Mouse (Mus musculus): ENCODE results near the gene Megf11. TPM values are rescaled to one million over a fixed set of nuclear protein-coding genes. Genes with fewer than 3 reads are reported as not detected.
A peak's percentile ranks its signal among the peaks of the same experiment; 100 is the strongest.

Megf11 gene
- polyA plus RNA-seq, 1 experiment from 2014 or later = 4.0 TPM

DNA sequence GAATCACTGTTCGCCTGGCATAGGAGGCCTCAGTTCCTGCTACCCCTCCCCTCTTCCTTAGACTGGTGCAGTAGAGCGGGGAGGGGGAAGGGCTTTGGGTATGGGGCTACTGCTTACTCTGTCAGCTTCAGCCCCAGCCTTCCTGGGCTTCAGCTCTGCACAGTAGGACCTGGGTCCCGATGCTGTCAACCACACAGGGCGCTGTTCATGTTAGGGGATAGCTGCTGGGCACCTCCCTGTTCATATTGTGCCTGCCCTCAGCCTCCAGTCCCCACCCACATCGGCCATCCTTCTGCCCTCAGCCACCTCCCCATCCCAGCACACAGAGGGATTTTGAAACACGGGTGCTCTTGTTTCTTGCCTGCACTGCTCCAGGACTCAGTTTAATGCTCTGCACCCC is 61.6 kb downstream of the Megf11 start:
- Histone ChIP-seq H3K36me3 (no peaks in the 10 kb centered on the region), H3K27me3 (no peaks in the 10 kb centered on the region), H3K9ac (no peak overlapping the region), H3K4me2 (peak overlapping the region; percentile 22; the same call in 1 of the 2 replicates), H3K9me3 (replicated peaks) (no peaks in the 10 kb centered on the region), H3K4me1 (peaks cover 34% of the 10 kb centered on the region), H3K27ac (peak overlapping the region; percentile 77; the same call in 1 of the 2 replicates), H3K4me3 (replicated peaks) (no peak overlapping the region)
- ATAC-seq (replicated peaks; ENCODE audit: low FRiP score) = peak; percentile 63; the same call in 1 of the 2 replicates
- WGBS = 27% methylated on average over 6 of the region's 6 CpGs

DNA sequence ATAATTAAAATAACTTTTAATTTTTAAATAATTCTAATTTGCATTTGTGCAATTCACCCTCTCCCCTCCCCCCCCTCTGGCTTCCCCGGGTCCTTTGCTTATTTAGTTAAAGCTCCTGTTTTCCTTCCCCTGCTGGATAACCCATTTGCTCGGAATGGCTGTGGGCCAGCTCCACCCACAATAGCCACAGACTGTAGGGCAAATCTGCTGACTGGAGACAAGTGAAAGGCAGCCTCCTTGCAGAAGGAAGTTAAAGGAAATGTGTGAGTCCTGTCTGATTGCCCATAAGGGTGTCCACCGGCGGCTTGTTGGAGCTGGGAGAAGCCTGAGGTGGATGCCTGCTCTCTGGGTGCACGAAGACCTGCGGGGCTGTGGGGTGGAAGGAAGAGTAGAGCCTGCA is 62.1 kb downstream of the Megf11 start:
- Histone ChIP-seq H3K4me1 (peaks cover 34% of the 10 kb centered on the region), H3K4me2 (peak overlapping the region; percentile 22), H3K27me3 (no peaks in the 10 kb centered on the region), H3K9me3 (replicated peaks) (no peaks in the 10 kb centered on the region), H3K4me3 (replicated peaks) (no peak overlapping the region), H3K9ac (no peak overlapping the region), H3K27ac (peak overlapping the region; percentile 77), H3K36me3 (no peaks in the 10 kb centered on the region)
- ATAC-seq (replicated peaks; ENCODE audit: low FRiP score) = peak; percentile 61
- WGBS = 27% methylated on average over 6 of the region's 6 CpGs

GRCm38 (mm10) chr9:64452769-64453168 is 67.3 kb downstream of the Megf11 start:
- Histone ChIP-seq H3K27ac (no peak overlapping the region), H3K4me3 (replicated peaks) (no peak overlapping the region), H3K4me1 (peaks cover 56% of the 10 kb centered on the region), H3K4me2 (no peak overlapping the region), H3K9ac (no peak overlapping the region), H3K27me3 (no peaks in the 10 kb centered on the region), H3K9me3 (replicated peaks) (no peaks in the 10 kb centered on the region), H3K36me3 (no peaks in the 10 kb centered on the region)
- no peak for ATAC-seq (replicated peaks; ENCODE audit: low FRiP score)
- WGBS = 63% methylated on average over 5 of the region's 5 CpGs

DNA sequence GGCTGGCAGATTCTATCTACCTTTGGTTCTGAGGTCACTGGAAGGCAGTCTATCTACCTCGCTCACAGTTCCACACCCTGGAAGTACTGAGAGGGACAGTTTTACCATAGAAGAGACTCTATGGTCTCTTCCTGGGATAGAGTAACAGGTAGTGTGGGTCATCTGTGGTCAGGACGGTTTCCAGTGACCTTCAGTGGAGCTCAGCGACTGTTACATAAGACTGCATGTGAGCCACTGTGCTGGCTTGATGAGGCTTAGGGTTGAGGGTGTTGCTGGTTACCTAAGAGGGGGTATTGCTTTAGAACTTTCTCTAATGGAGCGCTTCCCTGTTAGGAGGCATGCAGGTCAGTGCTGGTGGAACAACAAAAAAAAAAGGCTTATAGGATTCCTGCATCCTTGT is 68.8 kb downstream of the Megf11 start:
- H3K36me3 ChIP-seq = no peaks in the 10 kb centered on the region
- WGBS = 77% methylated on average over 4 of the region's 4 CpGs
- H3K4me3 ChIP-seq (replicated peaks) = no peak overlapping the region
- H3K27ac ChIP-seq = no peak overlapping the region
- H3K4me1 ChIP-seq = peaks cover 60% of the 10 kb centered on the region
- no peaks in the 10 kb centered on the region for H3K9me3 ChIP-seq (replicated peaks)
- no peaks in the 10 kb centered on the region for H3K27me3 ChIP-seq
- no peak overlapping the region for H3K4me2 ChIP-seq
- no peak for ATAC-seq (replicated peaks; ENCODE audit: low FRiP score)
- H3K9ac ChIP-seq = no peak overlapping the region

DNA sequence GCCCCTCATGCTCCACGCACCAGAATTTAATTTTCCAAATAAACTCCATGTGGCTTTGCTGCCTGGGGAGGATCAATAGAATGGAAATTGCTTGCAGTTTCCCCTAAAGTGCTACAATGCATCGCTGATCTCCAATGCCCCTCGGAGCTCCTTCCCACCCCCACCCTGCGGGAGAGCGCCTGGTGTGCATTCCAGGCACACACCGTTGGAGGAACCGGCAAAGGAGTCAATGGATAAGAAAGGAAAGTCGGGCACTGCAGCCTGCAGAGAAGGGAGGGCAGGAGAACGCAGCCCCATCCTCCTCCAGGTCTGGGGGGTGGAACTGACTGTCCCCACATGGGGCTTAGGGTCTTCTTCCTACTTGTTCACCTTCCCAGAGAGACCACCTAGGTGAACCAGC is 70.5 kb downstream of the Megf11 start:
- H3K4me2 ChIP-seq = peak overlapping the region; percentile 34
- H3K4me3 ChIP-seq (replicated peaks) = no peak overlapping the region
- no peaks in the 10 kb centered on the region for H3K9me3 ChIP-seq (replicated peaks)
- WGBS = 7% methylated on average over 9 of the region's 9 CpGs
- H3K9ac ChIP-seq = no peak overlapping the region
- no peaks in the 10 kb centered on the region for H3K36me3 ChIP-seq
- H3K27ac ChIP-seq = 0 out of 2 replicates have a peak overlapping the region, but pooled peaks have one; percentile 5
- 0 out of 2 replicates have a peak, but pooled peaks have one; percentile 40 for ATAC-seq (replicated peaks; ENCODE audit: low FRiP score)
- 0 out of 2 replicates have a peak, but pooled peaks cover under 1% of the 10 kb centered on the region for H3K27me3 ChIP-seq
- peaks cover 54% of the 10 kb centered on the region for H3K4me1 ChIP-seq

DNA sequence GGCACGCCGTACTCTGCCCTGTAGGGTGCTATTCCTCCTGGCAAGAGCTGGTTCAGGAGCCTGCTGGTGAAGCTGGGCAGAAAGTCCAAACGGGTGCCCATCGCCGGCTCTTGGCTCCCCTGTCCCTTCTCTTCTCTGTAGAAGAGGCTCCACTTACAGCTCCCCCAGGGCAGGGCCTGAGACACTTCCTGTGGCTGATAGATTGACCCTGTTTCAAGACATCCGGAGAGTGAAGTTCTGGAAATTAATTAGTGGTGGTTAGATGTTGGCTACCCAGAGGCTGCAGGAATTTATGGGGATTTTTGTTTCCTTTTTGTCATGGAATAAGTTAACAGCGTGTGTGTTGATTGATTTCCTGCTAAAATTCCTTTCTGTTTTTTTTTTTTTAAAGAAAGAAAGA is 72.2 kb downstream of the Megf11 start:
- no peak overlapping the region for H3K4me3 ChIP-seq (replicated peaks)
- no peak for ATAC-seq (replicated peaks; ENCODE audit: low FRiP score)
- peaks cover 10% of the 10 kb centered on the region; the same call in 1 of the 2 replicates for H3K27me3 ChIP-seq
- no peaks in the 10 kb centered on the region for H3K9me3 ChIP-seq (replicated peaks)
- peaks cover 65% of the 10 kb centered on the region for H3K4me1 ChIP-seq
- no peaks in the 10 kb centered on the region for H3K36me3 ChIP-seq
- peak overlapping the region; percentile 88 for H3K27ac ChIP-seq
- WGBS = 25% methylated on average over 7 of the region's 7 CpGs
- no peak overlapping the region for H3K9ac ChIP-seq
- peak overlapping the region; percentile 20 for H3K4me2 ChIP-seq

- no peaks in the 10 kb centered on the region for H3K9me3 ChIP-seq (replicated peaks)
- no peak overlapping the region for H3K4me2 ChIP-seq
- WGBS = 63% methylated on average over 16 of the region's 16 CpGs
- ATAC-seq (replicated peaks; ENCODE audit: low FRiP score) = no peak
- no peak overlapping the region for H3K27ac ChIP-seq
- peaks cover 10% of the 10 kb centered on the region; the same call in 1 of the 2 replicates for H3K27me3 ChIP-seq
- no peak overlapping the region for H3K4me3 ChIP-seq (replicated peaks)
- no peak overlapping the region for H3K9ac ChIP-seq
- H3K4me1 ChIP-seq = peaks cover 67% of the 10 kb centered on the region
- no peaks in the 10 kb centered on the region for H3K36me3 ChIP-seq
Observed at GRCm38 (mm10) chr9:64461568-64462308, 76.3 kb downstream of the Megf11 start.

GRCm38 (mm10) chr9:64462870-64463269 is 77.4 kb downstream of the Megf11 start:
- H3K27ac ChIP-seq = no peak overlapping the region
- peaks cover 57% of the 10 kb centered on the region for H3K4me1 ChIP-seq
- no peaks in the 10 kb centered on the region for H3K9me3 ChIP-seq (replicated peaks)
- no peak for ATAC-seq (replicated peaks; ENCODE audit: low FRiP score)
- H3K4me2 ChIP-seq = no peak overlapping the region
- no peak overlapping the region for H3K9ac ChIP-seq
- no peak overlapping the region for H3K4me3 ChIP-seq (replicated peaks)
- H3K27me3 ChIP-seq = peaks cover 10% of the 10 kb centered on the region; the same call in 1 of the 2 replicates
- no peaks in the 10 kb centered on the region for H3K36me3 ChIP-seq

- no peak overlapping the region for H3K4me3 ChIP-seq (replicated peaks)
- H3K9ac ChIP-seq = no peak overlapping the region
- ATAC-seq (replicated peaks; ENCODE audit: low FRiP score) = peak; percentile 55; the same call in 1 of the 2 replicates
- peaks cover 39% of the 10 kb centered on the region for H3K4me1 ChIP-seq
- H3K36me3 ChIP-seq = no peaks in the 10 kb centered on the region
- H3K27me3 ChIP-seq = peaks cover 7% of the 10 kb centered on the region; the same call in 1 of the 2 replicates
- 56% methylated on average over 8 of the region's 8 CpGs for WGBS
- H3K27ac ChIP-seq = no peak overlapping the region
- H3K4me2 ChIP-seq = no peak overlapping the region
- H3K9me3 ChIP-seq (replicated peaks) = no peaks in the 10 kb centered on the region
Observed at GRCm38 (mm10) chr9:64466090-64466489, 80.7 kb downstream of the Megf11 start.

DNA sequence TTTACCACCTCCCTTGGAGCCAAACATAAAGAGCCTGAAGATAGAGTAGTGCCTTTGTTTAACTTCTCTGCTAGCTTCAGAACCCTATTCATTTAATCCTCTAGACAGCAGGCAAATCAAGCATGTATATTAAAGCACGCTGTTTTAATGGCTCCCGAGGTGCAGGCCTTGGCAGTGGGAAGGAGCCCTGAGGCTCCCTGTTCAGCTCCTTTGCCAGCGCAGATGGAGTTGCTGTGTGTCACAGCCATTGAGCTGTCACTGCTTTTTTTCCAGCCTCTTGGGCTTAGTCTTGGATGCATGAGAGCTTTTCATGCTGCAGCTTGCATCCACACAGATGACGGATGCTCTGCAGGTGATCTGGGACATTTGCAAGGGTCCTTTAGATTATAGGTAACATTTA is 81.1 kb downstream of the Megf11 start:
- H3K27me3 ChIP-seq = peaks cover 2% of the 10 kb centered on the region; the same call in 1 of the 2 replicates
- no peak overlapping the region for H3K4me3 ChIP-seq (replicated peaks)
- H3K27ac ChIP-seq = no peak overlapping the region
- no peaks in the 10 kb centered on the region for H3K9me3 ChIP-seq (replicated peaks)
- peaks cover 35% of the 10 kb centered on the region for H3K4me1 ChIP-seq
- H3K4me2 ChIP-seq = no peak overlapping the region
- ATAC-seq (replicated peaks; ENCODE audit: low FRiP score) = no peak
- WGBS = 49% methylated on average over 4 of the region's 4 CpGs
- no peak overlapping the region for H3K9ac ChIP-seq
- H3K36me3 ChIP-seq = no peaks in the 10 kb centered on the region

- H3K9me3 ChIP-seq (replicated peaks) = no peaks in the 10 kb centered on the region
- no peak overlapping the region for H3K9ac ChIP-seq
- no peak for ATAC-seq (replicated peaks; ENCODE audit: low FRiP score)
- 88% methylated on average over 1 of the region's 1 CpGs for WGBS
- H3K4me3 ChIP-seq (replicated peaks) = no peak overlapping the region
- no peak overlapping the region for H3K27ac ChIP-seq
- H3K27me3 ChIP-seq = no peaks in the 10 kb centered on the region
- H3K4me2 ChIP-seq = no peak overlapping the region
- H3K36me3 ChIP-seq = no peaks in the 10 kb centered on the region
- H3K4me1 ChIP-seq = peaks cover 37% of the 10 kb centered on the region
Observed at GRCm38 (mm10) chr9:64470806-64471205, 85.4 kb downstream of the Megf11 start.

DNA sequence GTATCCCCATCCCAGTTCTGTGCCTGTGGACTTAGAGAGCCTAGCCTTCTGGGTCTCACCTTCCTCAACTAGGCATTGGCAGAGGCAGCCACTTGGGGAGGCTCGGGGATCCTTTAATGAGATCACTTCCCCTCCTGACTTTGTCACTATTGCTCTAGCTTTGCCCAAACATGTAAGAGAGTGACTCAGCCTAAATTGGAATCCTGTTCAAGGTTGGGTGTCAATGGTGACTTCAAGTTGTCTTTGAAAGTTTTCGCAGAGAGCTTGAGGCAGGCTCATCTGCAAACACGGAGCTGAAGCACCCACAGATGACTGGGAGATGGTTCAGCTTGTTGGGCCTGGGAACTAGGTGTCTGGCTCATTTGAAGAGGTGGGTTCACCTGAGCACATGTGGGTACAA is 85.9 kb downstream of the Megf11 start:
- Histone ChIP-seq H3K36me3 (no peaks in the 10 kb centered on the region), H3K4me3 (replicated peaks) (no peak overlapping the region), H3K4me1 (peaks cover 35% of the 10 kb centered on the region), H3K9me3 (replicated peaks) (no peaks in the 10 kb centered on the region), H3K27ac (no peak overlapping the region), H3K27me3 (no peaks in the 10 kb centered on the region), H3K9ac (no peak overlapping the region), H3K4me2 (no peak overlapping the region)
- WGBS = 83% methylated on average over 3 of the region's 3 CpGs
- no peak for ATAC-seq (replicated peaks; ENCODE audit: low FRiP score)
